Mouse (Mus musculus): ENCODE measurements around the gene Adgrg3. TPM values are rescaled to one million over a fixed set of nuclear protein-coding genes. Genes with fewer than 3 reads are reported as not detected.

Adgrg3 gene
- polyA plus RNA-seq, 1 experiment = 0.23 TPM

DNA sequence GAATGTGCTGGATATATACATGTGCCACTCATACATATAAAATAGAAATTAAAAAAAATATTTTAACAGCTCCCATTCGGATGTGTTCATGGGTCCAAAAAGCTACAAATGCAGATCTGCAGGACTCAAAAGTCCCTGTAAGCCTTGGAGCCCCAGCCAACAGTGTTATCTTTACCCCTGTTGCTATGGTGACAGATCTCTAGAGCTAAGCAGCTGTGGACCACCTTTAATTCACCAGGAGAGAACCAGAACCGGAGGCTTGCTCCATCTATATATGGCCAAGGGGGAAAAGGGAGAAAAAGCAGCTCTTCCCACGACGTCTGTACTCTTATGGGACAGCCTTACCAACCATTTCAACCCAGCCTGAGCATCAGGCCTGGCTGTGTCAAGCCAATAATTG, 27.3 kb downstream of the Adgrg3 start:
- Histone ChIP-seq H3K27ac (ENCODE audit: insufficient read depth, low read depth, low read length) (no peak overlapping the region), H3K4me3 (ENCODE audit: insufficient read depth, low read length) (no peak overlapping the region), H3K4me1 (ENCODE audit: control insufficient read depth, insufficient read depth, low read length) (no peaks in the 10 kb centered on the region)
- TF ChIP-seq POLR2A (IDR thresholded peaks at IDR 0.05; ENCODE audit: borderline replicate concordance, low read depth, low read length) (no peak), CTCF (IDR thresholded peaks at IDR 0.05; ENCODE audit: low read depth, low read length) (no peak)

DNA sequence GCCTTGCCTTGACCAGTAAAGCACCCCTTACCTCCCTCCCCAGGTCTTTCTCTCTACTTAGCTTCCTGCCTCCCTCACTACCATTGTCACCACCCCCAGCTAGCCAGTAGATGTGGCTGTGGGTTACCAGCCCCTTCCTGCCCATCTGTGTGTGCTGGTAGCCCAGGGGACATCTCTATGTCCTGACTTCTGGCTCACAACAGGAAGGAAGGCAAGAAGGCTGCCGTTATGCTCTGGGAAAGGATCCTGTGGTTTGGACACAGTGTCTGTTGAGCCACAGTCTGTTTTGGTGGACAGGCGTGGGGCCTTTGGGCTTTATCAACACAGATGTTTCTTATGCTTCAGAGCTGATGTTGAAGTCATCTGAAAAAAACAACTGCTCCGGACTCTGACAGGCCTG, 29.5 kb downstream of the Adgrg3 start:
- TF ChIP-seq CTCF (IDR thresholded peaks at IDR 0.05; ENCODE audit: low read depth, low read length) (no peak), POLR2A (IDR thresholded peaks at IDR 0.05; ENCODE audit: borderline replicate concordance, low read depth, low read length) (no peak)
- H3K4me1 ChIP-seq (ENCODE audit: control insufficient read depth, insufficient read depth, low read length) = no peaks in the 10 kb centered on the region
- H3K4me3 ChIP-seq (ENCODE audit: insufficient read depth, low read length) = no peak overlapping the region
- no peak overlapping the region for H3K27ac ChIP-seq (ENCODE audit: insufficient read depth, low read depth, low read length)

DNA sequence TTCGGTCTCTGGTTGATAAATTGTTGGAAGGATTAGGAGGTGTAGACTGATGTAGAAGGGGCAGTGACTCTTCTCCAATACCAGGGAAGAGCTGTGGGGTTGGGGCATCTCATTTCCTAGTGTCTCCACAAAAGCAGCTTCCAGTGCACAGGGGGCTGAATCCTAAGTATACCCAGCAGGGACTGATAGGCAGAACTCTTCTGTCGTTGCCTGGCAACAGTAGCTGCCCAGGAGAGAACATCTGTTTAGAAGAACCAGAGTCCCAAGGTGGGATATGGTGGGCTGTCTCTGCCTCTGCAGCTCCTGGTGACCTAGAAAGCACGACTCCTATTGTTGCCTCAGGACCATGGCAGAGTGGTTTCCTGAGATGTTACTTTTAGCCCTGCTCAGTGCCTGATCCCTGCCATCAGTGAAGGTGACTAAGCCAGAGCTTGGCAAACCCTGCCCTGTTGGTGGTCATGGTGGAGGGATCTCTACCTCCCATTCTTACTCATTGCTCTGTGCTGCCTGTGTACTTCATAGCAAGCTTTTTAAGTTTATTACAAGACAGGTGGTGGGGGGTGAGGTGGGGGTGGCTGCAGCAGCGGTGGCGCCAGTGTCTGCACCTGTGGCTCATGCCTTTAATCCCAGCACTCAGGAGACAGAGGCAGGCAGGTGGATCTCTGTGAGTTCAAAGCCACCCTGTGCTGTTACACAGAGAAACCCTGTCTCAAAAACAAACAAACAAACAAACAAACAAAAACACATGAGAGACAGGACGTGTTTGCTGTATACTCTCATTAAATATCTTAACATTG, 30.6 kb downstream of the Adgrg3 start:
- H3K27ac ChIP-seq (ENCODE audit: insufficient read depth, low read depth, low read length) = no peak overlapping the region

DNA sequence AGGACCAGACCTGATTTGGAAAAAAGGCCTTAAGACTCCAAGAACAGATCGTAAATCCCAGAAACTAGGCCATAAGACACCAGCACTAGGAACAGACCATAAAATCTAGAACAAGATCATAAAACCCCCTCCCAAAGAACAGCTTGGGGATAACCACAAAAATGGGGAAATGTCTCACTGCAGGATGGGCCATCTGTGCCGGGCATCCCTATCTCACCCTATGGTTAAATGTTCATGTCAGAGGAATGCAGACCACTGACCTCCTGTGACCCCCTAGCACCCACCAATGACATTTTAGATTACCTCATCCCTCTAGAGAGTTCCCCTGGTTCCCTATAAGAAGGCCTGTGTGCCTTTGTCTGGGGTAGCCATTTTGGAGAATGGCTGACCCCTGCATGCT, 32.1 kb downstream of the Adgrg3 start:
- no peak for TF ChIP-seq POLR2A (IDR thresholded peaks at IDR 0.05; ENCODE audit: borderline replicate concordance, low read depth, low read length)
- no peak for TF ChIP-seq CTCF (IDR thresholded peaks at IDR 0.05; ENCODE audit: low read depth, low read length)
- no peak overlapping the region for H3K4me3 ChIP-seq (ENCODE audit: insufficient read depth, low read length)
- H3K27ac ChIP-seq (ENCODE audit: insufficient read depth, low read depth, low read length) = no peak overlapping the region
- H3K4me1 ChIP-seq (ENCODE audit: control insufficient read depth, insufficient read depth, low read length) = no peaks in the 10 kb centered on the region

More for the DNA sequence above, 30.6 kb downstream of the Adgrg3 start:
- Histone ChIP-seq H3K4me1 (ENCODE audit: control insufficient read depth, insufficient read depth, low read length) (no peaks in the 10 kb centered on the region), H3K4me3 (ENCODE audit: insufficient read depth, low read length) (no peak overlapping the region)
- no peak for TF ChIP-seq CTCF (IDR thresholded peaks at IDR 0.05; ENCODE audit: low read depth, low read length)
- TF ChIP-seq POLR2A (IDR thresholded peaks at IDR 0.05; ENCODE audit: borderline replicate concordance, low read depth, low read length) = no peak

DNA sequence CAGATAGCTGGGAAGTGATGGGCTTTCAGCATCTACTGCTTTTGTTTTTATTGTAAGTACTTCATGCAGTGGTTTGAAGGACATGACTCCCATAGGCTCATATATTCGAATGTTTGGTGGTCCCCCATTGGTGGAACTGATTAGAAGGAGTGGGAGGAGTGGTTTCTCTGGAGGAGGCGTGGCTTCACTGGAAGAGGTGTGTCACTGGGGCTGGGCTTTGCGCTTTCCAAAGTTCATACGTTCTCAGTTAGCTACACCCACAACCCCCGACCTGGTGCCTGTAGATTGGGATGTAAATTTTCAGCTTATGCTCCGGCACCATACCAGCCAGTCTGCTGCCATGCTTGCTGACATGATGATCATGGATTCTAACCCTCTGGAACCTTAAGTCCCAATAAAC, 36.9 kb downstream of the Adgrg3 start:
- no peak overlapping the region for H3K4me3 ChIP-seq (ENCODE audit: insufficient read depth, low read length)
- TF ChIP-seq POLR2A (IDR thresholded peaks at IDR 0.05; ENCODE audit: borderline replicate concordance, low read depth, low read length) (no peak), CTCF (IDR thresholded peaks at IDR 0.05; ENCODE audit: low read depth, low read length) (no peak)
- H3K4me1 ChIP-seq (ENCODE audit: control insufficient read depth, insufficient read depth, low read length) = no peaks in the 10 kb centered on the region
- no peak overlapping the region for H3K27ac ChIP-seq (ENCODE audit: insufficient read depth, low read depth, low read length)

DNA sequence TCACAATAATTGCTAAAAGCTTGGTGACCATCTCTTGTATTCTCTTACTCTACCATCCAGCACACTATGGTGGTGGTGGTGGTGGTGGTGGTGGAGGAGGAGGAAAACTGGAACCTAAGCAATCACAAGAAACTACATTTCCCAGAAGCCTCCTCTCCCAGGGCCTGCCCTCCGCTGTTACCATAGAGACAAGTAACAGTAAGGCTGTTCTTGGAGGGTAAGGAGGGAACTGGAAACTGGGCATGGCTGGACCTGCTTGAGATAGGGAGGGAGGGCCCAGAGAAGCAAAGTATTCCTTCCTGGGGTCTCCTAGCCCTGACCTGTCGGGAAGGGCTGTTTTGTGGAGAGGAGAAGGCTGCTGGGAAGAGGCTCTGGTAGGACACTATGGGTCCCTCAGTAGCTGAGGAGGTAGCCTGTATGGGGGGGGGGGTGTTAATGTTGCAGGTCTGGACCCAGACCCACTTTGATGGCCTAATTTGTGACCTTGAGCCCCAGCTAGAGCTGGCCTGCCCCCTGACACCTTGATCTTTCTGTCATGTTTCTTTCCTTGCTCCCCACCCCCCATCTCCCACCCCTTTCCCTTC, 37.5 kb downstream of the Adgrg3 start, which contains the start of gene Drc7:
Gene Drc7, plus strand, starts transcription at position 177 of the 584 bp plus-strand sequence.
- Histone ChIP-seq H3K27ac (ENCODE audit: insufficient read depth, low read depth, low read length) (no peak within 1 kb of the TSS), H3K4me1 (ENCODE audit: control insufficient read depth, insufficient read depth, low read length) (no peaks in the 10 kb centered on the region), H3K4me3 (ENCODE audit: insufficient read depth, low read length) (no peak within 1 kb of the TSS)
- TF ChIP-seq CTCF (IDR thresholded peaks at IDR 0.05; ENCODE audit: low read depth, low read length) (no peak), POLR2A (IDR thresholded peaks at IDR 0.05; ENCODE audit: borderline replicate concordance, low read depth, low read length) (no peak)

DNA sequence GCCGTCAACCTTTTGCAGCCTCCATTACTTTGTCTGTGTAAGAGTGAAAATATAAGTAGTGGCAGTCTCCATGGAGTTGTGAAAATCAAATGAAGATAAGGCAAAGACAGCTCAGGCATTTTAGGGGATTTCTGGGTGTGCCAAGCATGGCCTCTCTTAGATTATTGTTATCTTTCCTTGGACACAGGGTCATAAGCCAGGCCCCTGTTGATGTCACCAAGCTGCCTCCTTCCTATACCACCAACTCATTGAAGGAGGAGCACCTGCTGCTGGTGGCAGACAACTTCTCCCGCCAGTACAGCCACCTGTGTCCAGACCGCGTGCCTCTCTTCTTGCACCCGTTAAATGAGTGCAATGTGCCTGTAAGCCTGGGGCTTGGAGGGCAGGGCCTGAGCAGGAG, 38.9 kb downstream of the Adgrg3 start:
- H3K4me1 ChIP-seq (ENCODE audit: control insufficient read depth, insufficient read depth, low read length) = no peaks in the 10 kb centered on the region
- no peak overlapping the region for H3K4me3 ChIP-seq (ENCODE audit: insufficient read depth, low read length)
- TF ChIP-seq POLR2A (IDR thresholded peaks at IDR 0.05; ENCODE audit: borderline replicate concordance, low read depth, low read length) (no peak), CTCF (IDR thresholded peaks at IDR 0.05; ENCODE audit: low read depth, low read length) (no peak)
- H3K27ac ChIP-seq (ENCODE audit: insufficient read depth, low read depth, low read length) = no peak overlapping the region

DNA sequence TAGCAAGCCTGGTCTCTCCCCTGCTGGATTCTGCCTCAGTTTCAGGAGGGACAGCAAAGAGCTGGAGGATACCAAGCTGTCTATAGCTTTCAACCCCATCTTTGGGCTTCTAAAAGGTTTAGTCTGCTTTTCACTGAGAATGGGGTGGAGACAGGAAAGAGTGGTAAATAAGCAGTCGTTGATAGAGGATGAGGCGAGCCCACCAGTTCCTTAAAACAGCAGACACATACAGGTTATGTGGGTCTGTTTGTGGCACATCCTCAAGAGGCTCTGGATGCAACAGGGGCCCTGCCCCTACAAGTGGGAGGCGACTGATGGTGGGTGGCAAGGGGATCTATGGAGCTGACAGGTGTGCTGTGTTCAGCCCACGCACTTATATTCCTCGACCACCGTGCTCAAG, 41.2 kb downstream of the Adgrg3 start:
- Histone ChIP-seq H3K4me3 (ENCODE audit: insufficient read depth, low read length) (no peak overlapping the region), H3K27ac (ENCODE audit: insufficient read depth, low read depth, low read length) (no peak overlapping the region), H3K4me1 (ENCODE audit: control insufficient read depth, insufficient read depth, low read length) (no peaks in the 10 kb centered on the region)
- TF ChIP-seq POLR2A (IDR thresholded peaks at IDR 0.05; ENCODE audit: borderline replicate concordance, low read depth, low read length) = no peak
- TF ChIP-seq CTCF (IDR thresholded peaks at IDR 0.05; ENCODE audit: low read depth, low read length) = no peak

DNA sequence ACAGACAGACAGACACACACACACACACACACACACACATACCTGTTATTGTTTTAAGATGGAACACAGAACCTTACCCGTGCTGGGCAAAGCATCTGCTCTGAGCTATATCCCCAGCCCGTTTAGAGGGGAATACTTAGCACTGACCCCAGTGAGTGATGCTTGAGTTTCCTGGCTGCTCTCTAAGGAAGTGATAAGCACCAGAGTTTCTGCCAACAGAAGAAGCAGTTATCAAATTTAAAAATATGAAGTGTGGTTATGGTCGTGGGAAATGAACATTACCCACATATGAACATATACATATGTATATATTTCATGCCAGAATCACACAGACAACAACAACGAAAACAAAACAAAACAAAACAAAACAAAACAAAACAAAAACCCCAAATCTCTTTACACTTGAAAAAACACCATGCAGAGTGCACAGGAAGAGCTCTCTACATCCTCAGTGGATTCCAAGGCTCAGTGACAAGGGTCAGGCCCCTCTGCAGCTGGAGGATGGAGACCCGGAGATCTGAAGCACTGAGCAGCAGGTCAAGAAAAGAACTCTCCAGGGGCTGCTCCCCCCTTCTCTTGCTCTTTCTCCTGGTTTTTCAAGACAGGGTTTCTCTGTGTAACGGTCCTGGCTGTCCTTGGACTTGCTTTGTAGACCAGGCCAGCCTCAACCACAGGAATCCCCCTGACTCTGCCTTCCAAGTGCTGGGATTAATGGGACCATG, 42.5 kb downstream of the Adgrg3 start:
- Histone ChIP-seq H3K4me1 (ENCODE audit: control insufficient read depth, insufficient read depth, low read length) (no peaks in the 10 kb centered on the region), H3K4me3 (ENCODE audit: insufficient read depth, low read length) (no peak overlapping the region)
- TF ChIP-seq CTCF (IDR thresholded peaks at IDR 0.05; ENCODE audit: low read depth, low read length) (no peak), POLR2A (IDR thresholded peaks at IDR 0.05; ENCODE audit: borderline replicate concordance, low read depth, low read length) (no peak)

DNA sequence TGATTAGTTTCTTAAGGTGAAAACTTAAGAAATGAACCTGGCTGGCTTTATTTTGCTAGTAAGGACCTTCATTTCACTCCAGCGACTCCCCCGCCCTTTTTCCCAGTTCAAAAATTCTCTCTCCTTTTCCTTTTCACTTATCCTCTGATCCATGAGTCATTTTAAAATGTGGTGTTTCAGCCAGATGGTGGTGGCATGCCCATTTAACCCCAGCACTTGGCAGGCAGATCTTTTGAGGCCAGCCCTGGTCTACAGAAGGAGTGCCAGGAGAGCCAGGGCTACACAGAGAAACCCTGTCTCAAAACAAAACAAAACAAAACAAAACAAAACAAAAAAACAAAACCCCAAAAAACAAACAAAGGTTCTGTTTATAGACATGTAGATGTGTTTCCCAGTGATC, 47.0 kb downstream of the Adgrg3 start:
- Histone ChIP-seq H3K4me1 (ENCODE audit: control insufficient read depth, insufficient read depth, low read length) (no peaks in the 10 kb centered on the region), H3K27ac (ENCODE audit: insufficient read depth, low read depth, low read length) (no peak overlapping the region), H3K4me3 (ENCODE audit: insufficient read depth, low read length) (no peak overlapping the region)
- TF ChIP-seq CTCF (IDR thresholded peaks at IDR 0.05; ENCODE audit: low read depth, low read length) (no peak), POLR2A (IDR thresholded peaks at IDR 0.05; ENCODE audit: borderline replicate concordance, low read depth, low read length) (no peak)

More for the DNA sequence above, 42.5 kb downstream of the Adgrg3 start:
- no peak overlapping the region for H3K27ac ChIP-seq (ENCODE audit: insufficient read depth, low read depth, low read length)

All from bone marrow macrophage, adult 2 months (primary cell).